Mouse (Mus musculus): ENCODE results near the gene C4b. TPM values are rescaled to one million over a fixed set of nuclear protein-coding genes. Genes with fewer than 3 reads are reported as not detected.
"Not testable (repeated sequence)": the region's sequence is repeated elsewhere in the genome, so short reads cannot be mapped to it uniquely, and the experiment has no call there.

Gene C4b
- total and polyA plus RNA-seq, 3 experiments = 16.8 to 26.6 (median 19.7) TPM

GRCm38 (mm10) chr17:34712951-34713350 lies 30.7 kb downstream of the C4b start:
- H3K4me1 ChIP-seq (ENCODE audit: control insufficient read depth, insufficient read depth, low read length) = no peaks in the 10 kb centered on the region
- H3K4me3 ChIP-seq = no peak overlapping the region
- no peak overlapping the region for H3K9ac ChIP-seq (ENCODE audit: low read depth, low read length)
- H3K79me2 ChIP-seq (replicated peaks; ENCODE audit: control insufficient read depth, insufficient read depth, low read length) = no peaks in the 10 kb centered on the region
- intact Hi-C loops (cut with DNase I) = loop anchor here (1.0 kb wide), 1 partner anchor 59 kb away; no protein-coding TSS in a partner anchor
- peak; percentile 62 to 74 for DNase-seq
- no peaks in the 10 kb centered on the region for H3K36me3 ChIP-seq (ENCODE audit: control insufficient read depth, insufficient read depth, low read length)
- no peaks in the 10 kb centered on the region for H3K27me3 ChIP-seq (ENCODE audit: control insufficient read depth, insufficient read depth, low read length)
- 33% methylated on average over 6 of the region's 6 CpGs for WGBS
- TF ChIP-seq EP300 (IDR thresholded peaks at IDR 0.05; ENCODE audit: insufficient read depth, low read depth, low read length) (no peak), CTCF (IDR thresholded peaks at IDR 0.05) (peak; percentile 79)
- H3K27ac ChIP-seq = no peak overlapping the region

GRCm38 (mm10) chr17:34706476-34706875 lies 37.2 kb downstream of the C4b start:
- H3K36me3 ChIP-seq (ENCODE audit: control insufficient read depth, insufficient read depth, low read length); H3K4me3 ChIP-seq; H3K79me2 ChIP-seq (replicated peaks; ENCODE audit: control insufficient read depth, insufficient read depth, low read length); H3K27me3 ChIP-seq (ENCODE audit: control insufficient read depth, insufficient read depth, low read length); DNase-seq; H3K9ac ChIP-seq (ENCODE audit: low read depth, low read length); H3K4me1 ChIP-seq (ENCODE audit: control insufficient read depth, insufficient read depth, low read length); intact Hi-C loops (cut with DNase I); H3K27ac ChIP-seq: not testable (repeated sequence)
- WGBS = 73% methylated on average over 2 of the region's 2 CpGs

GRCm38 (mm10) chr17:34700671-34701071 lies 43.0 kb downstream of the C4b start:
- no peaks in the 10 kb centered on the region for H3K27me3 ChIP-seq (ENCODE audit: control insufficient read depth, insufficient read depth, low read length)
- peak overlapping the region; percentile 38 for H3K27ac ChIP-seq
- TF ChIP-seq CTCF (IDR thresholded peaks at IDR 0.05) (no peak), POLR2A (IDR thresholded peaks at IDR 0.05; ENCODE audit: insufficient read depth, low read depth, low read length) (no peak), EP300 (IDR thresholded peaks at IDR 0.05; ENCODE audit: insufficient read depth, low read depth, low read length) (no peak)
- H3K9ac ChIP-seq (ENCODE audit: low read depth, low read length) = no peak overlapping the region
- no peak overlapping the region for H3K4me3 ChIP-seq
- no peaks in the 10 kb centered on the region for H3K36me3 ChIP-seq (ENCODE audit: control insufficient read depth, insufficient read depth, low read length)
- 24% methylated on average over 2 of the region's 2 CpGs for WGBS
- peaks cover 5% of the 10 kb centered on the region for H3K4me1 ChIP-seq (ENCODE audit: control insufficient read depth, insufficient read depth, low read length)
- intact Hi-C loops (cut with DNase I) = no loop called here
- peak in 1 of 2 experiments; percentile 37 for DNase-seq
- H3K79me2 ChIP-seq (replicated peaks; ENCODE audit: control insufficient read depth, insufficient read depth, low read length) = no peaks in the 10 kb centered on the region

GRCm38 (mm10) chr17:34699575-34700408 lies 43.9 kb downstream of the C4b start:
- intact Hi-C loops (cut with DNase I) = no loop called here
- DNase-seq = no peak
- no peak overlapping the region for H3K9ac ChIP-seq (ENCODE audit: low read depth, low read length)
- no peak for TF ChIP-seq CTCF (IDR thresholded peaks at IDR 0.05)
- TF ChIP-seq EP300 (IDR thresholded peaks at IDR 0.05; ENCODE audit: insufficient read depth, low read depth, low read length) = no peak
- no peak for TF ChIP-seq POLR2A (IDR thresholded peaks at IDR 0.05; ENCODE audit: insufficient read depth, low read depth, low read length)
- 51% methylated on average over 14 of the region's 14 CpGs for WGBS
- H3K27me3 ChIP-seq (ENCODE audit: control insufficient read depth, insufficient read depth, low read length) = no peaks in the 10 kb centered on the region
- H3K4me3 ChIP-seq = no peak overlapping the region
- peaks cover 5% of the 10 kb centered on the region for H3K4me1 ChIP-seq (ENCODE audit: control insufficient read depth, insufficient read depth, low read length)
- peak overlapping the region; percentile 38; the same call in 1 of the 2 replicates for H3K27ac ChIP-seq
- no peaks in the 10 kb centered on the region for H3K79me2 ChIP-seq (replicated peaks; ENCODE audit: control insufficient read depth, insufficient read depth, low read length)
- H3K36me3 ChIP-seq (ENCODE audit: control insufficient read depth, insufficient read depth, low read length) = no peaks in the 10 kb centered on the region

- H3K27me3 ChIP-seq (ENCODE audit: control insufficient read depth, insufficient read depth, low read length) = no peaks in the 10 kb centered on the region
- TF ChIP-seq EP300 (IDR thresholded peaks at IDR 0.05; ENCODE audit: insufficient read depth, low read depth, low read length) = no peak
- no peak for TF ChIP-seq CTCF (IDR thresholded peaks at IDR 0.05)
- TF ChIP-seq POLR2A (IDR thresholded peaks at IDR 0.05; ENCODE audit: insufficient read depth, low read depth, low read length) = no peak
- intact Hi-C loops (cut with DNase I) = loop anchor here (5.0 kb wide), 1 partner anchor 36 kb away; no protein-coding TSS in a partner anchor
- WGBS = 40% methylated on average over 7 of the region's 7 CpGs
- H3K27ac ChIP-seq = peak overlapping the region; percentile 68
- no peaks in the 10 kb centered on the region for H3K79me2 ChIP-seq (replicated peaks; ENCODE audit: control insufficient read depth, insufficient read depth, low read length)
- H3K9ac ChIP-seq (ENCODE audit: low read depth, low read length) = no peak overlapping the region
- no peak overlapping the region for H3K4me3 ChIP-seq
- H3K4me1 ChIP-seq (ENCODE audit: control insufficient read depth, insufficient read depth, low read length) = peaks cover 3% of the 10 kb centered on the region
- H3K36me3 ChIP-seq (ENCODE audit: control insufficient read depth, insufficient read depth, low read length) = no peaks in the 10 kb centered on the region
- peak; percentile 88 to 89 for DNase-seq
These were observed 50.8 kb downstream of the C4b start for GRCm38 (mm10) chr17:34692906-34693305.

- intact Hi-C loops (cut with DNase I) = loop anchor here (5.0 kb wide), 1 partner anchor 33 kb away; no protein-coding TSS in a partner anchor
These were observed 53.2 kb downstream of the C4b start for GRCm38 (mm10) chr17:34690458-34690857.

More at GRCm38 (mm10) chr17:34690458-34690857, 53.2 kb downstream of the C4b start:
- Histone ChIP-seq H3K27me3 (ENCODE audit: control insufficient read depth, insufficient read depth, low read length) (no peaks in the 10 kb centered on the region), H3K4me3 (no peak overlapping the region), H3K9ac (ENCODE audit: low read depth, low read length) (no peak overlapping the region), H3K36me3 (ENCODE audit: control insufficient read depth, insufficient read depth, low read length) (no peaks in the 10 kb centered on the region), H3K27ac (peak overlapping the region; percentile 48; the same call in 1 of the 2 replicates), H3K4me1 (ENCODE audit: control insufficient read depth, insufficient read depth, low read length) (peaks cover 6% of the 10 kb centered on the region), H3K79me2 (replicated peaks; ENCODE audit: control insufficient read depth, insufficient read depth, low read length) (no peaks in the 10 kb centered on the region)
- TF ChIP-seq CTCF (IDR thresholded peaks at IDR 0.05) (no peak), EP300 (IDR thresholded peaks at IDR 0.05; ENCODE audit: insufficient read depth, low read depth, low read length) (no peak), POLR2A (IDR thresholded peaks at IDR 0.05; ENCODE audit: insufficient read depth, low read depth, low read length) (no peak)
- WGBS = 38% methylated on average over 4 of the region's 4 CpGs
- DNase-seq = peak; percentile 75 to 84
